Comparison of ENCODE assay signal across 15 mouse cellular contexts in the genomic region with DNA sequence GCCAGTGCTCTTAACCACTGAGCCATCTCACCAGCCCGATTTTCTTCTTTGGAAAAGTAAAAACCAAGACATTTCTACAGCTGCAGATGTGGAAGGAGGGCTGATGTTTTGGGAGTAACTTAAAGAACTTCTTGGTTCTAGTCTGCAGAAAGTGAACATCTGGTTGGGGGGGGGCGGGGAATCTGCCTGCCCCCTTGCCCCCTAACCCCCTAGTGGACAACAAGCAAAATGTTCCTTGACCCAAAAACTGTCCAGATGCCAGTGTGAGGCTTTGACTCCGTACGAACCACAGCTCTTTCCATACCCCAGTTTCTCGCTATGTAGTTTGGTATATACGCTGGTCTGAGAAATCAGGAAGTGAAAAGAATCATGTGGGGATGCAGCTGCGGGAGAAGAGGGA. TPM values are rescaled to one million over a fixed set of nuclear protein-coding genes. Genes with fewer than 3 reads are reported as not detected.
DNase-seq lines count a peak whose midpoint lies in the region; ATAC-seq and TF ChIP-seq lines count a peak whose summit lies in the region.
"Had no signal": no experiment of that assay in that cellular context is flagged by ENCODE, and none has a peak within 500 bp of the region (broad histone marks: within the 10 kb centered on the region; RNA-seq: fewer than 3 reads in every experiment).

No protein-coding gene starts in this region.

- H3K27ac ChIP-seq in kidney, postnatal 0 days = no peak overlapping the region
- H3K27ac ChIP-seq in embryonic facial prominence, embryonic 10.5 days (replicated peaks) = no peak overlapping the region
- H3K27ac ChIP-seq in midbrain, postnatal 0 days (ENCODE audit: low read depth, low read length) = no peak overlapping the region
- no peak overlapping the region for H3K27ac ChIP-seq in thymus, adult 2 months (ENCODE audit: control insufficient read depth, insufficient read depth, low read length)

- H3K4me3 ChIP-seq in kidney, postnatal 0 days (replicated peaks; ENCODE audit: low read depth, low read length) = no peak overlapping the region
- no peak overlapping the region for H3K4me3 ChIP-seq in E14TG2a.4 (replicated peaks; ENCODE audit: low read length)
- peak overlapping the region; percentile 54; the same call in 1 of the 2 replicates for H3K4me3 ChIP-seq in embryonic facial prominence, embryonic 10.5 days
- H3K4me3 ChIP-seq in midbrain, postnatal 0 days (ENCODE audit: low read depth, low read length) = no peak overlapping the region
- H3K4me3 ChIP-seq in thymus, adult 2 months (ENCODE audit: control insufficient read depth, insufficient read depth, low read length) = no peak overlapping the region

- no peak for DNase-seq in kidney, postnatal 0 days (ENCODE audit: low spot score)
- no peak for DNase-seq in kidney, postnatal 25 days
- no peak for DNase-seq in embryonic facial prominence, embryonic 10.5 days (ENCODE audit: low spot score)
- no peak for DNase-seq in midbrain, postnatal 0 days (ENCODE audit: low spot score)
- DNase-seq in thymus, adult 2 months = no peak
- no peak for DNase-seq in adipocyte (ENCODE audit: low spot score)
- DNase-seq: adrenal gland, postnatal 36 days; kidney, postnatal 10 days; layer of hippocampus, postnatal 36 days; liver; lung, postnatal 10 days; spleen, adult 18-20 months had no signal

- H3K4me1 ChIP-seq in kidney, postnatal 0 days (replicated peaks; ENCODE audit: insufficient read depth, low read length) = 0 out of 2 replicates have a peak, but pooled peaks cover 5% of the 10 kb centered on the region
- peaks cover 35% of the 10 kb centered on the region for H3K4me1 ChIP-seq in E14TG2a.4 (replicated peaks; ENCODE audit: low read depth, low read length)
- peaks cover 32% of the 10 kb centered on the region for H3K4me1 ChIP-seq in embryonic facial prominence, embryonic 10.5 days
- H3K4me1 ChIP-seq in midbrain, postnatal 0 days (ENCODE audit: insufficient read depth, low read length) = 0 out of 2 replicates have a peak, but pooled peaks cover 4% of the 10 kb centered on the region
- H3K4me1 ChIP-seq in thymus, adult 2 months (replicated peaks; ENCODE audit: control insufficient read depth, insufficient read depth, low read length) = no peaks in the 10 kb centered on the region

- no peak overlapping the region for H3K9ac ChIP-seq in kidney, postnatal 0 days (ENCODE audit: low read depth, low read length)
- no peak overlapping the region for H3K9ac ChIP-seq in midbrain, postnatal 0 days (replicated peaks; ENCODE audit: low read length, poor library complexity, severe bottlenecking)
- H3K9ac ChIP-seq: hindbrain, embryonic 15.5 days had no signal

- peak; percentile 36; the same call in 1 of the 2 replicates for TF ChIP-seq CTCF in kidney, postnatal 0 days (IDR thresholded peaks at IDR 0.05; ENCODE audit: low read depth)
- peak; percentile 26 for TF ChIP-seq CTCF in E14TG2a.4 (conservative IDR thresholded peaks at IDR 0.05; ENCODE audit: low read length)
- TF ChIP-seq CTCF in midbrain, postnatal 0 days (IDR thresholded peaks at IDR 0.05) = peak; percentile 27
- TF ChIP-seq CTCF in thymus, adult 2 months (IDR thresholded peaks at IDR 0.05; ENCODE audit: borderline replicate concordance, control insufficient read depth, extremely low read depth, insufficient read depth, low read length, poor library complexity) = no peak

- WGBS in kidney, postnatal 0 days = 79% methylated on average over 7 of the region's 7 CpGs
- WGBS in embryonic facial prominence, embryonic 10.5 days = 69% methylated on average over 7 of the region's 7 CpGs
- WGBS in midbrain, postnatal 0 days = 72% methylated on average over 7 of the region's 7 CpGs
- WGBS in thymus, adult 2 months = 92% methylated on average over 7 of the region's 7 CpGs

- ATAC-seq in kidney, postnatal 0 days (replicated peaks; ENCODE audit: low FRiP score, low read depth) = no peak
- ATAC-seq in midbrain, postnatal 0 days (ENCODE audit: low FRiP score) = no peak

- H3K9me3 ChIP-seq in kidney, postnatal 0 days (replicated peaks; ENCODE audit: low read length) = no peaks in the 10 kb centered on the region
- H3K9me3 ChIP-seq in E14TG2a.4 (ENCODE audit: low read length) = no peaks in the 10 kb centered on the region
- no peaks in the 10 kb centered on the region for H3K9me3 ChIP-seq in embryonic facial prominence, embryonic 10.5 days
- no peaks in the 10 kb centered on the region for H3K9me3 ChIP-seq in midbrain, postnatal 0 days (ENCODE audit: low read length)
- H3K9me3 ChIP-seq: hindbrain, embryonic 15.5 days had no signal

- no peaks in the 10 kb centered on the region for H3K27me3 ChIP-seq in kidney, postnatal 0 days (ENCODE audit: insufficient read depth, low read length)
- H3K27me3 ChIP-seq in E14TG2a.4 (ENCODE audit: insufficient read depth, low read length) = peaks cover 31% of the 10 kb centered on the region
- peaks cover 11% of the 10 kb centered on the region; the same call in 1 of the 2 replicates for H3K27me3 ChIP-seq in embryonic facial prominence, embryonic 10.5 days (replicated peaks; ENCODE audit: low read depth, poor library complexity, severe bottlenecking)
- H3K27me3 ChIP-seq in midbrain, postnatal 0 days (ENCODE audit: insufficient read depth, low read length) = no peaks in the 10 kb centered on the region
- no peaks in the 10 kb centered on the region for H3K27me3 ChIP-seq in thymus, adult 2 months (ENCODE audit: control insufficient read depth, insufficient read depth, low read length)
- H3K27me3 ChIP-seq: hindbrain, embryonic 15.5 days had no signal

- no peak overlapping the region; the same call in 1 of the 2 replicates for H3K4me2 ChIP-seq in kidney, postnatal 0 days (ENCODE audit: low read length)
- H3K4me2 ChIP-seq in midbrain, postnatal 0 days (ENCODE audit: low read depth, low read length, poor library complexity, severe bottlenecking) = no peak overlapping the region

- TF ChIP-seq POLR2A in thymus, adult 2 months (IDR thresholded peaks at IDR 0.05; ENCODE audit: control insufficient read depth, extremely low read depth, insufficient read depth, low read length, poor library complexity) = no peak

- peaks cover 40% of the 10 kb centered on the region; the same call in 1 of the 2 replicates for H3K36me3 ChIP-seq in kidney, postnatal 0 days (ENCODE audit: insufficient read depth, low read length)
- no peaks in the 10 kb centered on the region; the same call in 1 of the 2 replicates for H3K36me3 ChIP-seq in E14TG2a.4 (ENCODE audit: insufficient read depth, low read length)
- H3K36me3 ChIP-seq in embryonic facial prominence, embryonic 10.5 days (replicated peaks) = peaks cover 78% of the 10 kb centered on the region
- peaks cover 69% of the 10 kb centered on the region for H3K36me3 ChIP-seq in midbrain, postnatal 0 days (ENCODE audit: insufficient read depth, low read length)
- H3K36me3 ChIP-seq in thymus, adult 2 months (ENCODE audit: control insufficient read depth, insufficient read depth, low read length) = peaks cover 58% of the 10 kb centered on the region

RNA-seq across cellular contexts. Expression of gene Tor2a, which starts 6.8 kb away (rescaled TPM):
- 74.9 and 79.4 TPM in 2 replicates for polyA plus RNA-seq in kidney, postnatal 0 days (2015; fragmentation: Nextera tagmentation; extraction: Ambion mirVana)
- polyA plus RNA-seq in embryonic facial prominence, embryonic 10.5 days (2016; fragmentation: Nextera tagmentation; extraction: Ambion mirVana) = 48.9 and 53.5 TPM in 2 replicates
- 43.8 and 72.8 TPM in 2 replicates for total RNA-seq in midbrain, postnatal 0 days (2014; rRNA removed)
- 42.0 and 44.9 TPM in 2 replicates for polyA plus RNA-seq in midbrain, postnatal 0 days (2015; fragmentation: Nextera tagmentation; extraction: Ambion mirVana)
- 169 and 171 TPM in 2 replicates for polyA plus RNA-seq in thymus, adult 2 months (2012; rRNA removed)

RNA-seq across cellular contexts. Expression of gene 6330409D20Rik, which starts 9.4 kb away (rescaled TPM):
- 0.11 TPM in 1 of 2 replicates, not detected in the other for polyA plus RNA-seq in kidney, postnatal 0 days (2015; fragmentation: Nextera tagmentation; extraction: Ambion mirVana)
- polyA plus RNA-seq in embryonic facial prominence, embryonic 10.5 days (2016; fragmentation: Nextera tagmentation; extraction: Ambion mirVana) = 0.52 and 0.57 TPM in 2 replicates
- 2.5 and 3.8 TPM in 2 replicates for total RNA-seq in midbrain, postnatal 0 days (2014; rRNA removed)
- polyA plus RNA-seq in midbrain, postnatal 0 days (2015; fragmentation: Nextera tagmentation; extraction: Ambion mirVana) = 3.7 and 4.0 TPM in 2 replicates
- polyA plus RNA-seq in thymus, adult 2 months (2012; rRNA removed) = 0.20 and 0.27 TPM in 2 replicates
- total RNA-seq: adrenal gland, postnatal 36 days; monocyte, adult 5-6 weeks had no signal

RNA-seq across cellular contexts. Expression of gene Ttc16, which starts 25.2 kb away (rescaled TPM):
- polyA plus RNA-seq in kidney, postnatal 0 days (2015; fragmentation: Nextera tagmentation; extraction: Ambion mirVana) = 0.13 and 0.18 TPM in 2 replicates
- 0.31 and 0.34 TPM in 2 replicates for polyA plus RNA-seq in embryonic facial prominence, embryonic 10.5 days (2016; fragmentation: Nextera tagmentation; extraction: Ambion mirVana)
- 0.90 and 3.2 TPM in 2 replicates for total RNA-seq in midbrain, postnatal 0 days (2014; rRNA removed)
- 0.32 and 0.44 TPM in 2 replicates for polyA plus RNA-seq in midbrain, postnatal 0 days (2015; fragmentation: Nextera tagmentation; extraction: Ambion mirVana)
- 1.9 and 2.3 TPM in 2 replicates for polyA plus RNA-seq in thymus, adult 2 months (2012; rRNA removed)
- total RNA-seq: monocyte, adult 5-6 weeks had no signal

RNA-seq across cellular contexts. Expression of gene Ptrh1, which starts 25.4 kb away (rescaled TPM):
- polyA plus RNA-seq in kidney, postnatal 0 days (2015; fragmentation: Nextera tagmentation; extraction: Ambion mirVana) = 7.0 and 7.8 TPM in 2 replicates
- 5.3 and 6.4 TPM in 2 replicates for polyA plus RNA-seq in embryonic facial prominence, embryonic 10.5 days (2016; fragmentation: Nextera tagmentation; extraction: Ambion mirVana)
- total RNA-seq in midbrain, postnatal 0 days (2014; rRNA removed) = 2.1 and 2.7 TPM in 2 replicates
- 3.8 and 3.9 TPM in 2 replicates for polyA plus RNA-seq in midbrain, postnatal 0 days (2015; fragmentation: Nextera tagmentation; extraction: Ambion mirVana)
- 36.5 and 43.4 TPM in 2 replicates for polyA plus RNA-seq in thymus, adult 2 months (2012; rRNA removed)

RNA-seq across cellular contexts. Expression of gene Sh2d3c, which starts 29.3 kb away (rescaled TPM):
- 31.1 and 31.3 TPM in 2 replicates for polyA plus RNA-seq in kidney, postnatal 0 days (2015; fragmentation: Nextera tagmentation; extraction: Ambion mirVana)
- polyA plus RNA-seq in embryonic facial prominence, embryonic 10.5 days (2016; fragmentation: Nextera tagmentation; extraction: Ambion mirVana) = 27.1 and 27.5 TPM in 2 replicates
- 43.7 and 46.2 TPM in 2 replicates for total RNA-seq in midbrain, postnatal 0 days (2014; rRNA removed)
- 54.4 and 54.6 TPM in 2 replicates for polyA plus RNA-seq in midbrain, postnatal 0 days (2015; fragmentation: Nextera tagmentation; extraction: Ambion mirVana)
- 104 and 106 TPM in 2 replicates for polyA plus RNA-seq in thymus, adult 2 months (2012; rRNA removed)
